Mouse (Mus musculus): Measurements from ENCODE around the gene Plscr2. TPM values are rescaled to one million over a fixed set of nuclear protein-coding genes. Genes with fewer than 3 reads are reported as not detected.
"Not testable (repeated sequence)": the region's sequence is repeated elsewhere in the genome, so short reads cannot be mapped to it uniquely, and the experiment has no call there.

The Plscr2 gene
- polyA plus RNA-seq, 1 experiment from 2014 or later: 1.6 TPM

DNA sequence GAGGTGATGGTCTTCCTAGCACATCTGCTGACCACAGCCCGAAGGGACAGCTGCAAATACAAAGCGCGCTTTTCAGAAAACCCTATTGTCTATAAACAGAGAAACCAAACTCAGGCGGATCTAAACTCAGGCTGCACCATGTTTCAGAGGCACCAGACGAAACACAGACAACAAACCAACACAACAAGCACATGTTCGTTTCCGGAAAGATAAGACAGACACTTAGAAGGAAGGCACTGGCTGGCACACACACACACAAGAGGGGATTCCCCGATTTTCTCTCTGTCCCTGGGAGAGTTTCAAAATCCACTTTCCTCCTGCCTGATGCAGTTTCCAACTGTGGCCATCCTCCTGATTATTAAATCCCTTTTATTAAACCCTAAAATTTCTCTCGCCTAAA, 50.5 kb downstream of the Plscr2 start:
- H3K4me1 ChIP-seq; ATAC-seq (ENCODE audit: low FRiP score, low read depth); H3K4me3 ChIP-seq; H3K4me2 ChIP-seq (replicated peaks); H3K9ac ChIP-seq; H3K9me3 ChIP-seq; H3K36me3 ChIP-seq; H3K27ac ChIP-seq; H3K27me3 ChIP-seq: not testable (repeated sequence)
- 78% methylated on average over 9 of the region's 9 CpGs for WGBS

DNA sequence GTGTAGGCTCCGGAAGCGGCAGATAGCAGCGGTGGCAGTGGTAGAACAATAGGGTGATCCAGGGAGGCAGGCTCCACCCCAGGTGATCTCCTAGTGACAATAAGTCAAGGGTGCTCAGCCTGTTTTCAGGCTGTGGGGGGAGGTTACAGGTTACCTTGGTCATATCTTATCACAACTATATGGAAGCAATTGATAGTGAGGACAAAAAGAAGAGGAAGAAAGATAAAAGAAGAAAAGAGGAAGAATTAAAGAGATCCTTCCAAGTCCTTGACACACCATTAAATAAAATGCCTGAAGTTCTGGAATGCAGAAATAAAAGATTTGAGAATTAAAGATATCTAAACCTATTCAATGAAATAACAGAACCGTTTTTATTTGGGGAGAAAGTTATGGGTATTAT, 51.4 kb downstream of the Plscr2 start:
- no peaks in the 10 kb centered on the region for H3K27me3 ChIP-seq
- no peak for ATAC-seq (ENCODE audit: low FRiP score, low read depth)
- 79% methylated on average over 4 of the region's 4 CpGs for WGBS
- H3K36me3 ChIP-seq: no peaks in the 10 kb centered on the region
- no peak overlapping the region for H3K27ac ChIP-seq
- no peak overlapping the region for H3K4me3 ChIP-seq
- no peak overlapping the region for H3K4me2 ChIP-seq (replicated peaks)
- no peaks in the 10 kb centered on the region for H3K9me3 ChIP-seq
- no peak overlapping the region for H3K9ac ChIP-seq
- H3K4me1 ChIP-seq: no peaks in the 10 kb centered on the region

DNA sequence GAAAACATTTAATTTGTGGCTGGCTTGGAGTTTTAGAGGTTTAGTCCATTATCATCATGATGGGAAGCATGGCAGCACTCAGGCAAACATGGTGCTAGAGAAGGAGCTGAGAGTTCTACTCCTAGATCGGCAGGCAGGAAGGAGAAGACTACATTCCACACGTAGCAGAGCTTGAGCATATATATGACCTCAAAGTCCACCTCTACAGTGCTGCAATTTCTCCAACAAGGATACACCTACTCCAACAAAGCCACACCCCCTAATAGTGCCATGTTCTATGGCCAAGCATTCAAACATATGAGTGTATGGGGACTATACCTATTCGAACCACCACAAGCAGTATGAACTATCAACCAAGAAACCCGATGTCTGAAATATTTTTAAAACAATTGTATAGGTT, 56.0 kb downstream of the Plscr2 start:
- H3K27ac ChIP-seq: no peak overlapping the region
- H3K9me3 ChIP-seq: no peaks in the 10 kb centered on the region
- no peaks in the 10 kb centered on the region for H3K36me3 ChIP-seq
- H3K27me3 ChIP-seq: no peaks in the 10 kb centered on the region
- 85% methylated on average over 4 of the region's 4 CpGs for WGBS
- H3K4me2 ChIP-seq (replicated peaks): no peak overlapping the region
- no peak for ATAC-seq (ENCODE audit: low FRiP score, low read depth)
- H3K4me3 ChIP-seq: no peak overlapping the region
- no peak overlapping the region for H3K9ac ChIP-seq
- H3K4me1 ChIP-seq: no peaks in the 10 kb centered on the region

DNA sequence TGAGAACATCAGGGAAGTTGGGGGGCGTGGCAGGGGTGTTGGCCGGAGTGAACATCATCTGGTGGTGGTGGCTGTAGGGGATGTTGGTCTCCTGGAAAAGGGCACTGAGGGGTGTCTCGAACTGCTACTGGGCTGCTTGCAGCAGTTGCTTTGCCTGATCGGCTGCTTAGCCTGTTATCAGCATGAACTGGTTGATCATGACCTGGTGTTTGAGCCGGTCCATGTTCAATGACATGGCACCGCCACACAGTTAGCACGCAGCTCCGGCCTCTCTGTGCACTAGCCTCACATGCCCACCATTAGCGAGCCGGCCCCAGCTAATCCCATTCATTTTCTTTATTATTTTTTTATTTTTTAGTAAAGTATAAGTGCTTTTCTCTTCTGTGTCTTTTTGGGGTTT, 59.4 kb downstream of the Plscr2 start:
- H3K4me3 ChIP-seq: no peak overlapping the region
- WGBS: 91% methylated on average over 10 of the region's 10 CpGs
- no peak for ATAC-seq (ENCODE audit: low FRiP score, low read depth)
- no peak overlapping the region for H3K27ac ChIP-seq
- H3K9me3 ChIP-seq: no peaks in the 10 kb centered on the region
- no peaks in the 10 kb centered on the region for H3K27me3 ChIP-seq
- H3K9ac ChIP-seq: no peak overlapping the region
- H3K4me1 ChIP-seq: no peaks in the 10 kb centered on the region
- H3K4me2 ChIP-seq (replicated peaks): no peak overlapping the region
- H3K36me3 ChIP-seq: no peaks in the 10 kb centered on the region

DNA sequence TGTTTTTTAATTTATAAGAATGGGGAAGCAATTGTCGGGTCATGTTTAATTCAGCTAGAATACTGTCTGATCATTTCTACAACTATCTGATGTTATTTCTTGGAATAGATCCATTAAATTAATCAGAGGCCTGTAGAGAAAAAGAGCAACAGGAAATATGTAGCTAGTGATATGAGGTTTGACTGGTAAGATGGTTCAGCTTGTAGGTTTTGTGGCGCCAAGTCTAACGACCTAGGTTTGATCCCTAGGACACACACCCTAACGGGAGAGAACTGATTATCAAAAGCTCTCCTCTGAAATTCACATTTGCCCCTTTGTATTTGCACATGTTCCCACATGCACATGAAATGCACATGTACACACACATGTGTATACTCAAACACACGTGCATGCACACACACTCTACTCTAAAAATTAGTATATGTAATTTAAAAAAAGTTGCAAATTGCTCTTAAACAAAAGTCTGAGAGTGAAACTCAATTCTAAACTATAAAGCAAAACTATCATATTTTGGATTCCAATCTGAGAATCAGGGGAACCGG, 59.9 kb downstream of the Plscr2 start:
- ATAC-seq (ENCODE audit: low FRiP score, low read depth): no peak
- H3K27me3 ChIP-seq: no peaks in the 10 kb centered on the region
- H3K4me2 ChIP-seq (replicated peaks): no peak overlapping the region
- H3K4me3 ChIP-seq: no peak overlapping the region
- no peaks in the 10 kb centered on the region for H3K4me1 ChIP-seq
- H3K27ac ChIP-seq: no peak overlapping the region
- WGBS: 87% methylated on average over 6 of the region's 6 CpGs
- no peak overlapping the region for H3K9ac ChIP-seq
- no peaks in the 10 kb centered on the region for H3K9me3 ChIP-seq
- H3K36me3 ChIP-seq: no peaks in the 10 kb centered on the region

DNA sequence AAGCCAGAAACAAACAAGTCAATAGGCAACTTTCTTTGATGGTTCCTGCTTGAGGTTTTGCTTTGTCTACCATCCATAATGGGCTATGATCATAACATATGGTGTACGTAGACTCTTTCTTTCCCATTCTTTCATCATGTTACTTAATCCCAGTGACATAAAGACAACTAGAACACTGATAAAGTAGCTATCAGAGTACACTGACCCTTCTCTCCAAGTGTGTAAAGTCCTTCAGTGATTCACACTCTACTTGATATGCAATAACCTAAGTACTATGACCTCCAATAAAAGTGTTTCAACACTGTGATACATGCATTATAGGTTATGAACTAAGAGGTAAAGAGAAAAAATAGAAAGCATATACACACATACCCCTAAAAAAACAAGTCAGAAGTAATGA, 61.7 kb downstream of the Plscr2 start:
- H3K4me3 ChIP-seq: no peak overlapping the region
- H3K27me3 ChIP-seq: no peaks in the 10 kb centered on the region
- 89% methylated on average over 1 of the region's 1 CpGs for WGBS
- no peaks in the 10 kb centered on the region for H3K36me3 ChIP-seq
- ATAC-seq (ENCODE audit: low FRiP score, low read depth): no peak
- no peaks in the 10 kb centered on the region for H3K9me3 ChIP-seq
- no peak overlapping the region for H3K4me2 ChIP-seq (replicated peaks)
- H3K4me1 ChIP-seq: no peaks in the 10 kb centered on the region
- H3K27ac ChIP-seq: no peak overlapping the region
- no peak overlapping the region for H3K9ac ChIP-seq

DNA sequence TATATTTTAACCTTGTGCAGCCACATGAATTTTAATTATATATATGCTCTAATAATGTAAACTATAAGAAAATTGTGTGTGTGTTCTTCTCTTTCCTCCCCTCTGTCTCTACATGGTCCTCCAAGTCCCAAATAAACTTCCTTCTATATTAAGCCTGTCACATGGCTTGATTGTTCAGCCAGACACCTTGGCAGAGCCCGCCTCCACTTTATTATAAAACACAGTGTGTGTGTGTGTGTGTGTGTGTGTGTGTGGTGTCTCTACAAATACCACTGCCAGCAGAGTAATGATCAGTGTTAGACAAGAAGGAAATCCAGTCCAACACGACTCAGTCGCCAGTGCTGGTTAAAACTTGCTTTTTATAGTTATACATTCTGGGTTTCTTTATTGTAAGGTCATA, 62.3 kb downstream of the Plscr2 start:
- Histone ChIP-seq H3K9me3 (no peaks in the 10 kb centered on the region), H3K36me3 (no peaks in the 10 kb centered on the region), H3K4me3 (no peak overlapping the region), H3K9ac (no peak overlapping the region), H3K27ac (no peak overlapping the region), H3K27me3 (no peaks in the 10 kb centered on the region), H3K4me2 (replicated peaks) (no peak overlapping the region), H3K4me1 (no peaks in the 10 kb centered on the region)
- ATAC-seq (ENCODE audit: low FRiP score, low read depth): no peak
- 85% methylated on average over 3 of the region's 3 CpGs for WGBS

DNA sequence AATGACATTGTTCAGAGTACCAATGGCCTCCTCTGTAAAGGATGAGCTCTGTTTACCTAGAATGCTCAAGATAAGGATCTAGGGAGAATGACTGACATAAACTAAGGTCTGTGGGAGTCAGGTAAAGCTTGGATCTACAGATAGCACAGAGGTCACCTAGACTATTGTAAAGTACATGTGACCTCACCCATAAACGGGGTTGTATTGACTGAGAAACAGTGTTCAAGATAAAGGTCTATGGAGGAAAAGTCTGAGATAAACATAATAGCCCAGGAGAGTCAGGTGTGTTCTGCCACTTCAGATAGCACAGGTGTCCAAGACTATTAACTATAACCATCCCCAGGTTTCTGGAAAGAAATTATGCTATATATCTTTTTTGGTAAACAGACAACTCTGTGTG, 63.6 kb downstream of the Plscr2 start:
- ATAC-seq (ENCODE audit: low FRiP score, low read depth): no peak
- no peak overlapping the region for H3K4me3 ChIP-seq
- H3K9ac ChIP-seq: no peak overlapping the region
- H3K27me3 ChIP-seq: no peaks in the 10 kb centered on the region
- no peaks in the 10 kb centered on the region for H3K36me3 ChIP-seq
- 58% methylated on average over 1 of the region's 1 CpGs for WGBS
- H3K4me1 ChIP-seq: no peaks in the 10 kb centered on the region
- no peaks in the 10 kb centered on the region for H3K9me3 ChIP-seq
- no peak overlapping the region for H3K4me2 ChIP-seq (replicated peaks)
- no peak overlapping the region for H3K27ac ChIP-seq

Small RNA genes within 50 kb of the gene (microRNA-seq; reads per million reads assigned to microRNA genes)
- not detected for gene Mir6386

Other genes with a start within 250 kb of the Plscr2 start
- 0.15 TPM in 1 of 2 replicates, not detected in the other for gene Plscr5, start 82.7 kb upstream of the Plscr2 start, polyA plus RNA-seq (2015; fragmentation: Nextera tagmentation; extraction: Ambion mirVana)
- gene Plscr1, start 25.9 kb upstream of the Plscr2 start, polyA plus RNA-seq (2015; fragmentation: Nextera tagmentation; extraction: Ambion mirVana): 20.4 and 21.0 TPM in 2 replicates
- gene 1700057G04Rik, start 33.8 kb downstream of the Plscr2 start, polyA plus RNA-seq (2015; fragmentation: Nextera tagmentation; extraction: Ambion mirVana): not detected in 2 replicates
- gene Plscr4, start 181.8 kb downstream of the Plscr2 start, polyA plus RNA-seq (2015; fragmentation: Nextera tagmentation; extraction: Ambion mirVana): 2.1 and 2.7 TPM in 2 replicates

All from limb, embryonic 13.5 days (tissue).